Mouse (Mus musculus) limb, embryonic 11.5 days (tissue): ENCODE results near the gene Xylt1. TPM values are rescaled to one million over a fixed set of nuclear protein-coding genes. Genes with fewer than 3 reads are reported as not detected.
A peak's percentile ranks its signal among the peaks of the same experiment; 100 is the strongest.

Experiments
- ATAC-seq: fragments of 200-750 bp; cut with Nextera tagmentation; 2 replicates; pipeline ENCODE4 v1.8.0; 2017; ENCODE audit warnings: low read depth; ENCODE audit not compliant: insufficient number of reproducible peaks, low FRiP score, low TSS enrichment
- DNase-seq: peaks from one replicate; pipeline ENCODE4 v3.0.0-alpha.2; 2015; ENCODE audit warnings: low spot score
- H3K27ac ChIP-seq: fragments of 300-500 bp; sonication (generic); replicated peaks from 2 replicates; pipeline ENCODE4 v1.5.1; 2014; ENCODE audit warnings: low read depth, mild to moderate bottlenecking, low read length
- H3K27me3 ChIP-seq: fragments of 300-500 bp; sonication (generic); 2 replicates; pipeline ENCODE4 v1.6.1; 2014; ENCODE audit warnings: mild to moderate bottlenecking, low read length, mixed read lengths; ENCODE audit not compliant: control insufficient read depth, insufficient read depth
- H3K36me3 ChIP-seq: fragments of 300-500 bp; sonication (generic); 2 replicates; pipeline ENCODE4 v1.6.1; 2014; ENCODE audit warnings: mild to moderate bottlenecking, low read length, moderate library complexity, mixed read lengths; ENCODE audit not compliant: control insufficient read depth, insufficient read depth
- H3K4me1 ChIP-seq: fragments of 300-500 bp; sonication (generic); 2 replicates; pipeline ENCODE4 v1.6.1; 2014; ENCODE audit warnings: low read length, mixed read lengths; ENCODE audit not compliant: control insufficient read depth, insufficient read depth
- H3K4me2 ChIP-seq: fragments of 300-500 bp; sonication (generic); 2 replicates; pipeline ENCODE4 v1.6.1; 2014; ENCODE audit warnings: low read depth, mild to moderate bottlenecking, moderate library complexity; ENCODE audit not compliant: severe bottlenecking
- H3K4me3 ChIP-seq: fragments of 300-500 bp; sonication (generic); 2 replicates; pipeline ENCODE4 v1.5.1; 2014; ENCODE audit warnings: low read depth, low read length
- H3K9ac ChIP-seq: fragments of 300-500 bp; sonication (generic); 2 replicates; pipeline ENCODE4 v1.6.1; 2014; ENCODE audit warnings: mild to moderate bottlenecking, low read length
- H3K9me3 ChIP-seq: fragments of 300-500 bp; sonication (generic); 2 replicates; pipeline ENCODE4 v1.6.1; 2016; ENCODE audit warnings: low read length; ENCODE audit not compliant: control insufficient read depth
- WGBS: fragments of 180-500 bp; shearing (Covaris S2); extraction: QIAGEN DNeasy Blood & Tissue Kit; methylation state at CpG from one replicate; pipeline ENCODE4 v1.1.7; 2014; 5-methylcytosine and 5-hydroxymethylcytosine counted together
- polyA plus RNA-seq: library from polyadenylated mRNA; unstranded; fragments of >200 nt; fragmentation: Nextera tagmentation; extraction: Ambion mirVana; gene quantifications from 2 replicates; pipeline ENCODE4 v1.2.1, GENCODE M21; 2014

The Xylt1 gene
- polyA plus RNA-seq, 1 experiment from 2014 or later, result 1.4 TPM

DNA sequence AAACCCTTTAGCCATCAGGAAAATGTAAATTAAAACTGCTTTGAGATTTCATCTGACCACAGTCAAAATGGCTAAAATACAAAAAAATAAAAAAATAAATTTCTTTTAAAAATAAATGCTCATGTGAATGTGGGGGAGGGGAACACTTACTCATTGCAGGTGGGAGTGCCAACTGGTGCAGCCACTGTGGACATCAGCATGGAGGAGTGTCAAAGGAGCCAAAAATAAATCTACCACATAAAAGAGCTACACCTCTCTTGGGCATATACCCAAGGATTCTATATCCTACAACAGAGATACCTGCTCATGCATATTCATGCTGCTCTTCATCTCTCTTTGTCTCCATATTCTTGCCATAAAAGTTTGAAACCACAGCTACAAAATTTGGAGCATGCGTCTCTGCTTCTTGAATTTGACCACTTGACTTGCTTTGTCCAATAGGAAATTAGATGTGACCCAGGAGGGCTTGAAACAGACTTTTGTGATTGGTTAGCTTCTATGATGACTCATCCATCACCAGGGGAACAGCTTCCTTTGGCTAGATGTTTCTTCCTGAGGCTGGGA is 317.9 kb downstream of the Xylt1 start:
- WGBS, result 83% methylated on average over 1 of the region's 1 CpGs
- no peaks in the 10 kb centered on the region for H3K9me3 ChIP-seq
- no peak overlapping the region for H3K4me2 ChIP-seq
- H3K4me1 ChIP-seq, result no peaks in the 10 kb centered on the region
- DNase-seq, result no peak
- no peak for ATAC-seq
- H3K27me3 ChIP-seq, result no peaks in the 10 kb centered on the region
- no peaks in the 10 kb centered on the region for H3K36me3 ChIP-seq
- no peak overlapping the region for H3K9ac ChIP-seq
- no peak overlapping the region for H3K4me3 ChIP-seq
- H3K27ac ChIP-seq, result no peak overlapping the region

DNA sequence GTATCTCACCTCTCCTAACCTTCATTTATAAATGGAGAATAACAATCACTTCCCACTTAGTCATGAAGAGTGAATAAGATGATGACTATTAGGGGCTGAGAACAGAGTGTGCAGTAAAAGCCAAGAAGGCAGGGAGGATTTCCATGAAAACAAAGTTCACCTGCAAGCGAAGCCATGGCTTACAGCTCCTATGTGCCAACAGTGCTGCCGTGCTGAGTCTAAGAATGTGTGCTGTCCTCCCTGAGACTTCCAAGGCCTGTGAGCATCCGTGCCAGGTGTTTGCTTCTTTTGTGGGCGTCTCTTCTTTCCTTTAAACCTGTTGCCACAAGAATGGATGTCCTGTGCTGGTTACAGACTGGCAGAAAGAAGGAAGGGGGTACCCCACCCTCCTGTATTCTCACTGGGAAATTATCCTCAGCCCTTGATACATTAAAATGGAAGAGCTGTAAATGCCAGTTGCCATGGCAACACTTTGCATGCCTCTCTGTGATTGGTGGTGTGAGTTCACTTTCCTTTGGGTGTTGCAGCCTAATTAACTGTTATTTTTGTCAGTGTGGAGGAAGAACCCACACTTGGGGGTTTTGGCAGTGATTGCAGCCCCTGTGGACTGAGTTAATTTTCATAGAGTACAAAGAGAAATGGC is 318.7 kb downstream of the Xylt1 start:
- DNase-seq (peak; percentile 21), ATAC-seq (no peak)
- Histone ChIP-seq H3K27me3 (no peaks in the 10 kb centered on the region), H3K9ac (no peak overlapping the region), H3K27ac (no peak overlapping the region), H3K4me3 (no peak overlapping the region), H3K36me3 (no peaks in the 10 kb centered on the region), H3K4me2 (no peak overlapping the region), H3K4me1 (no peaks in the 10 kb centered on the region), H3K9me3 (no peaks in the 10 kb centered on the region)
- 79% methylated on average over 4 of the region's 4 CpGs for WGBS

DNA sequence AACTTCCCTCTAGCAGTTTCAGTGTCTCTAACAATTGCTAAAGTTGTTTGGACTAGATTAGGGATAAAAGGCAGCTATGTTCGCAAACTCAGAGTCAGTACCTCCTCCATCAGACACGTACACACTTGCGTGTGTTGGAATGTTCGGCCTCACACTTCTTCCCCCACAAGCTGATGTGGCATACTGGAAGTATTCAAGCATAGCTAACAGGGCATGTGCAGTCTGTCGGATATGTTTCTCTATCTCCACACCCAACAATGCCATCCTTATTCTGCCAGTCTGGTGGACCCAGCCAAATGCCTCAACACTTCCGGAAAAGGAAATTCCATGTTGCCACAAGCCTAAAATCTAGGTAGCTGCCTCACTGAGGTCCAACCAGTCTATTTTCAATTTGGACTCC is 319.3 kb downstream of the Xylt1 start:
- WGBS, result 83% methylated on average over 6 of the region's 6 CpGs

DNA sequence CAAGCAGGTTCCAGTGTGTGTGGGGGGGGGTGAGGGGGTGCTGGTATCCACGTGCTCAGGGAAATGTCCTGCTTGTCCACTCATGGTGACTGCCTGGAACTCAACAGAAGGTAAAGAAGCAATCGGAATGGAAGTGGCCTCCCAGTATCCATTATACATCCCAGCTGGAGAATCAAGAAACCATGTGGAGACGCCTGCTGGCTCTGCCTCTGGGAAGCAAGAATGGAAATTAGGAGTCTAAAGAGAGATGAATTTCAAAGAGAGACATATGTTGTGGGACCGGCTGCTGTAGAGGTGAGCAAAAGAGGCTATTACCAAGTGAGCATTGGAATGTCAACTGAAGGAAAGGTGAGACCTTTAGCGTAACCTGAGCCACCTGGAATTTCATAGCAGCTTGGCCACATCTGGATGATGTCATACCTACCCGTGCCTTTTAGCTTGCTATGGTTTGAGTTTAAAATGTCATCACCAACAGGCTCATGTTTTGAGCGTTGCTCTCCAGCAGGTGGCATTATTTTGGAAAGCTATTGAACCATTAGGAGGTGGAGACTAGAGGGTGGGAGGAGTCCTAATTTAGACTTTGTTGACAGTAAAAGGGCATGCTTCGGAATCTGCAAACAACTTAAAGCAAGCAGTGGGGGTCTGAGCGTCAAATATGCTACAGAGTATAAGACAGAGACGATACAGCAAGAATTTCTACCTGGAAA is 329.3 kb downstream of the Xylt1 start:
- H3K9me3 ChIP-seq, result no peaks in the 10 kb centered on the region
- ATAC-seq (peak; percentile 62; the same call in 1 of the 2 replicates), DNase-seq (peak; percentile 23)
- no peaks in the 10 kb centered on the region for H3K36me3 ChIP-seq
- no peak overlapping the region for H3K4me2 ChIP-seq
- H3K4me1 ChIP-seq, result no peaks in the 10 kb centered on the region
- no peak overlapping the region for H3K9ac ChIP-seq
- no peaks in the 10 kb centered on the region for H3K27me3 ChIP-seq
- H3K27ac ChIP-seq, result no peak overlapping the region
- whole genome bisulfite sequencing, result 50% methylated on average over 10 of the region's 10 CpGs
- no peak overlapping the region for H3K4me3 ChIP-seq

More for the DNA sequence above, 319.3 kb downstream of the Xylt1 start:
- H3K36me3 ChIP-seq, result no peaks in the 10 kb centered on the region
- no peaks in the 10 kb centered on the region for H3K27me3 ChIP-seq
- H3K27ac ChIP-seq, result no peak overlapping the region
- H3K4me3 ChIP-seq, result no peak overlapping the region
- DNase-seq, result no peak
- H3K4me1 ChIP-seq, result no peaks in the 10 kb centered on the region
- no peak for ATAC-seq
- H3K9ac ChIP-seq, result no peak overlapping the region
- H3K9me3 ChIP-seq, result no peaks in the 10 kb centered on the region
- H3K4me2 ChIP-seq, result no peak overlapping the region

DNA sequence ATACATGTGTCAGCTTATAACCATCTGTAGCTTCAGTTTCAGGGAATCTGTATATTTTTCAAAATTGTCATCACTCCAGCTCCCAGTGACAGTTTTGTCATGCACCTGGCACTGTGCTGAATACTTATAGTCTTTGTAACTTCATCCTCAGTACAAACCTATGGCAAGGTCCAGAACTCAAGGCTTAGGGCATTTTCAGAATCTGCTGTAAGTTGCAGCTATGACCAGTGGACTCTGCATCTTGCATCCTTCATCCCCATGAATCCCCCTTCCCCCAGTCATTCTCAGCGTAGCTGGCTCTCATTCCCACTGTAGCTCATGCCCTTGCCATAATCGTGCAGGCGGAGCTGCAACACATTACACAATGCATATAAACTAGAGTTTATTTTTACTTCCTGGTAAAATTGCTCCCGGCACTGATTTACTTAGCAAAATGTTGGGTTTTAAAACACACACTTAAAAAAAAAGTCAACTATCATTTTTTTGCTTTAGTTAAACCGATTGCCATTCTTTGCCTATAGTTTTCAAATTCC is 336.2 kb downstream of the Xylt1 start:
- no peak for ATAC-seq
- no peaks in the 10 kb centered on the region for H3K36me3 ChIP-seq
- WGBS, result 85% methylated on average over 5 of the region's 5 CpGs

DNA sequence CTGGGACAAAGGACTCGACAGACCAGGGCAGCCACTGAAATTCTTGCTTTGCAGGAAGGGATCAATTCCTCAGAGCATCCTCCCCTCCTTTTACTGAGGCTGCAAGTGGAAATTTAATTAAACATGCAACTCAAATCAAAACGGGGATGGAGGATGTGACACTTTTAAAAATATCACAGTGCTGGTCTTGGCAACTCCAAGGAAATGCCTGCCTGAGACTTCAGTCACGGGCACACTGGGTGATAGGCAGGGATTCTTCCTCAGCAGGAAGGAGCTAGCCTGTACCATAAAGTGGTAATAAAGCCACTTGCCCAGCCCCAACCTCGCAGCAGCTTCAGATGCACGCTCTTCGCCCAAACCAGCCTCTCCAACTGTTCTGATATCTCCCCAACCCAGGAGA is 339.6 kb downstream of the Xylt1 start:
- peaks cover 3% of the 10 kb centered on the region; the same call in 1 of the 2 replicates for H3K9me3 ChIP-seq
- no peaks in the 10 kb centered on the region for H3K4me1 ChIP-seq
- ATAC-seq (no peak), DNase-seq (no peak)
- no peak overlapping the region for H3K9ac ChIP-seq
- H3K27ac ChIP-seq, result no peak overlapping the region
- H3K4me2 ChIP-seq, result no peak overlapping the region
- WGBS, result 63% methylated on average over 6 of the region's 6 CpGs
- H3K36me3 ChIP-seq, result no peaks in the 10 kb centered on the region
- H3K27me3 ChIP-seq, result no peaks in the 10 kb centered on the region
- H3K4me3 ChIP-seq, result no peak overlapping the region

More for the DNA sequence above, 336.2 kb downstream of the Xylt1 start:
- Histone ChIP-seq H3K9me3 (no peaks in the 10 kb centered on the region), H3K4me2 (no peak overlapping the region), H3K9ac (no peak overlapping the region), H3K27me3 (no peaks in the 10 kb centered on the region), H3K4me1 (no peaks in the 10 kb centered on the region), H3K27ac (no peak overlapping the region), H3K4me3 (no peak overlapping the region)
- DNase-seq, result no peak
